Mouse (Mus musculus) brown adipose tissue, adult 24 weeks (tissue): ENCODE data around the gene Pik3c2b. TPM values are rescaled to one million over a fixed set of nuclear protein-coding genes. Genes with fewer than 3 reads are reported as not detected.
"Not testable (repeated sequence)": the region's sequence is repeated elsewhere in the genome, so short reads cannot be mapped to it uniquely, and the experiment has no call there.

ENCODE experiments used
- H3K27ac ChIP-seq: fragments of 200-500 bp; replicated peaks from 2 replicates; pipeline ENCODE4 v1.5.1; 2012; ENCODE audit warnings: low read depth, mild to moderate bottlenecking, low read length
- H3K4me1 ChIP-seq: fragments of 200-500 bp; 2 replicates; pipeline ENCODE4 v1.6.1; 2012; ENCODE audit warnings: low read length, mixed read lengths; ENCODE audit not compliant: control insufficient read depth, insufficient read depth, insufficient read length
- H3K4me3 ChIP-seq: fragments of 200-500 bp; 2 replicates; pipeline ENCODE4 v1.5.1; 2012; ENCODE audit warnings: low read depth, mild to moderate bottlenecking, low read length, moderate library complexity; ENCODE audit not compliant: insufficient read depth
- polyA plus RNA-seq: library from polyadenylated mRNA; stranded (reverse); fragments of >200 nt; gene quantifications from 2 replicates; pipeline ENCODE4 v1.2.4, GENCODE M21; 2012; ENCODE audit not compliant: missing spikeins, insufficient read depth, insufficient read length

Pik3c2b gene
- polyA plus RNA-seq, result 1.1 and 1.5 TPM in 2 replicates

DNA sequence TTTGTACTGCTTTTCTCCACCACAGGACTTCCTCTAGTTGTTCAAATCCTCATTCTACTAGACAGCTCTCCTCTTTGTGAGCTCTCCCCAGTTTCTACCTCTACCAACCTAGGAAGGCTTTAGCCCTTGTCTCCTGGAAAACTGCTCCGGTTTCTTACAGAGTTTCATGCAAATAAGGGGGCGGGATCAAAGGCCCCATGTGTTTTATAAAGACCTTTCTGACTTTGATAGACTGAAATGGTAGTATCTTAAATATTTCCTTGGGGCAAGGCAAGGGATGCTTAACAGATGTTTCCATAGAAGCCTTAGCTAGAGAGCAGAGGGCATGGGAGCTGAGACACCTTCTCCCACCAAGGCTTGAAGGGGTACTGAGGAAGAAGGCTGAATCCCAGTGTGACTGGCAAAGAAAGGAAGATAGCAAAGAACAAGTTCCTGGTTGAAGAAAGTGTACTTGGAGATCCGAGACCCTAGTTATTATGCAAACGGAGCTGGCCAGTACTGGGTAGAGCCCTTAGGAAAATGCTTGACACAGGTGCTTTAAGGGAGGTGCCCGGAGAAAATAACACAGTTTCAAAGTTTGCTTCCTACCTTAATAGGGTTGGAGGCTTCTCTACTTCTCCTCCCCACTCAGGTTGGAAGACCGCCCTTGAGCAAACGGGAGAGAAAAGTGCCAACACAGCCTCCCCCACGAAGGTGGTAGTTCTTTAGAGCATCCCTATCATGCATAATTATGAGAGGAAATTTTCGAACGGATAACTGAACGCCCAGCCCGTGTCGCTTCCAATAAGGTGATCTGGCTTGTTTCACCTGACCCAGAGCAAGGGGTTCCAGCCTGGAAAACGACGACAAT is at the start of gene Pik3c2b:
Gene Pik3c2b (plus strand): TSS at position 657 of the 850 bp plus-strand sequence.
- H3K4me1 ChIP-seq, result no peaks in the 10 kb centered on the region; the same call in 1 of the 2 replicates
- peak within 1 kb of the TSS; percentile 68 for H3K27ac ChIP-seq
- peak within 1 kb of the TSS; percentile 89 for H3K4me3 ChIP-seq

DNA sequence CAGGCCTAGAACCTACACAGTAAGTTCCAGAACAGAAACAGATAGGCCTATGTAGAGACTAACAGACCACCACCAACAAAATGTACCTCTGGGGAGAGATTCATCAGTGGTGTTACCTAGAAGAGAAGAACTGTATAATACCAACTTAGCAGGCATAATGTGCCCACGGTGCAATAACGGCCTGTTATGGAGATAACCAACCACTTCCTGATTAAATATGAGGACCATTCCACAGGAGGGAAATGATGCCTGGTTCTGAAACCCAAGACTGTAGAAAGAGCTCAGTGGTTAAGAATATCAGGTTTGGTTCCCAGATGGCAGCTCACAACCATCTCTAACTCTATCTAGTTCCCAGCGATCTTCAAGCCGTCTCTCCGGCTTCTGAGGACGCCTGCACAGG is 45.1 kb upstream of the Pik3c2b start:
- no peaks in the 10 kb centered on the region for H3K4me1 ChIP-seq
- H3K27ac ChIP-seq, result no peak overlapping the region
- no peak overlapping the region for H3K4me3 ChIP-seq

DNA sequence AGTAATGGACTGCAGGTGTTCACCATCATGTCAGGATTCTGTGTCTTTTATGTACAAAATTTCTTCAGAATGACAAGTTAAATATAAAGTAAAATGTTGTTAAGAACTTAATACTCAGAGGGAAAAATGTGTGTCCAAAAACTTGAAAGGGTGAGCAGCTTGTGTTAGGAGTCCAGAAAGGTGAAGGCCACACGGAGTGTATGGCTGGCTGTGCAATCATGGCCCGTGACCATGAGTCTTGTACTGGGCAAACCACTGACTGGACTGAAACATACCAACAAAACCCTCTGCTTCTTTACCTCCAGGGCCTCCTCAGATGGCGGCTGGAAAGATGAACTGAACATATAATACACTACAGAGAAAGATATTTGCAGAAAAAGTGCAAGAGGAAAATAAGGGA is 38.9 kb upstream of the Pik3c2b start:
- no peak overlapping the region for H3K27ac ChIP-seq

DNA sequence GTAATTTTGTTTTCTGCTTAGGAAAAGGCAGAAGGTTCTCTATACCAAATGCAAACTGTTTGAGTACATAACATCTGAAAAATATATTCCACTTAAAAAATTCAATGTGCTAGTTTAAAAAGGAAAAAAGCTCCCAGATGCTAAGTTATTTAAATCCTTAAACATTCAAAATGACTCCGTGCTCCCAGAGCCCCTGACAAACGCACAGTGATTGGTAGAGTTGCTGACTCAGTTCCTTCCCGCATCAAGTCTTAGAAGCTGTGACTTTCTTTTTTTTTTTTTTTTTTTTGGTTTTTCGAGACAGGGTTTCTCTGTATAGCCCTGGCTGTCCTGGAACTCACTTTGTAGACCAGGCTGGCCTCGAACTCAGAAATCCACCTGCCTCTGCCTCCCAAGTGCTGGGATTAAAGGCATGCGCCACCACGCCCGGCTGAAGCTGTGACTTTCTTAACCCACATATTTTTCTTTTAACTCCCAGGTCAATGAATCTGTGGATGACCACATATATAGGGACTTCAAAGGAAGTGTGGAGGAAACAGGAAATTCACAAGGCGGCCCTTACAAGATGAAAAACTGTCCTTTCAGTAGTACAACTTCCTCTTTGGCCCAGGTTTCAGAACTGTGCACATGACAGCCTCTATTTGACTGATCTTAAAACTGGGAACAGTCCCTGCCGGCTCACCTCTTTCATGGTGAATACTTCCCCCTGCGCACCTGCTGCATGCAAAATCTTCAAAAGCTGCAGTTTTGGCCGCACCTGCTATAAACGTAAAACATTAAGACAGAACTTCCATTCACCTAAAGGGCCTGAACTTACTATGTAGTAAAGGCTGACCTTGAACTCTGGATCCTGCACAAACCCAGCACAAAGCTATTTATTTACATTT is 33.3 kb upstream of the Pik3c2b start:
- Histone ChIP-seq H3K4me3 (no peak overlapping the region), H3K27ac (no peak overlapping the region), H3K4me1 (no peaks in the 10 kb centered on the region)

More for the DNA sequence above, 38.9 kb upstream of the Pik3c2b start:
- H3K4me3 ChIP-seq, result no peak overlapping the region
- H3K4me1 ChIP-seq, result no peaks in the 10 kb centered on the region

DNA sequence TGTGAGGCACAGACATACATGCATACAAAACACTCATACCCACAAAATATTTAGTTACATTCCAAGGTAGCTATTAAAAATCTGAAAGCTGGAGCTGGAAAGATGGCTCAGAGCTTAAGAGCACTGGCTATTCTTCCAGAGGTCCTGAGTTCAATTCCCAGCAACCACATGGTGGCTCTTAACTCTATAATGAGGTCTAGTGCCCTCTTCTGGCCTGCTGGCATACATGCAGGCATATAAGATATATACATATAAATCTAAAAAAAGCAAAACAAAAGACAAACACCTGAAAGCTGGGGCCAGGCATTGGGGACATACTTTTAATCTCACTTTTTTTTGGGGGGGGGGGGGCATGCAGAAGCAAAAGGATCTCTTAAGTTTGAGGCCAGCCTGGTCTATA is 32.1 kb upstream of the Pik3c2b start:
- H3K4me1 ChIP-seq, result no peaks in the 10 kb centered on the region
- H3K27ac ChIP-seq, result no peak overlapping the region
- H3K4me3 ChIP-seq, result no peak overlapping the region

DNA sequence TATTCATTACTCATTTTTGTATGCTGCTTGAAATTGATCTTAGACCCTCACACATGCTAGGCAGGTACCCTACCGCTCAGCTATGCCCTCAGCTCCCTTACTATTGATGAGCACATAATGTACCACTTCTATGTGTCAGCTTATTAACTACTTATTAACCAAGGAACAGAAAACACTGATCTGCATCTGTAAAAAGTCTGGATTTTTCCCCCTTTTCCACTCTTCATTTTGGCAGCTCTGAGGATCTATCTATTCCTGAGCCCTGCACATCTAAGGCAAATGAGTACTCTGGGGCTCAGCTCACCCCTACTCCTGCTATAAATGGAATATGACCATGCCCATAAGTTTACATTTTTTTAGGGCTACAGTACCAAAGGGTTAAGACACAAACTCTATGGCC is 31.3 kb upstream of the Pik3c2b start:
- Histone ChIP-seq H3K4me1 (no peaks in the 10 kb centered on the region), H3K4me3 (no peak overlapping the region), H3K27ac (no peak overlapping the region)

DNA sequence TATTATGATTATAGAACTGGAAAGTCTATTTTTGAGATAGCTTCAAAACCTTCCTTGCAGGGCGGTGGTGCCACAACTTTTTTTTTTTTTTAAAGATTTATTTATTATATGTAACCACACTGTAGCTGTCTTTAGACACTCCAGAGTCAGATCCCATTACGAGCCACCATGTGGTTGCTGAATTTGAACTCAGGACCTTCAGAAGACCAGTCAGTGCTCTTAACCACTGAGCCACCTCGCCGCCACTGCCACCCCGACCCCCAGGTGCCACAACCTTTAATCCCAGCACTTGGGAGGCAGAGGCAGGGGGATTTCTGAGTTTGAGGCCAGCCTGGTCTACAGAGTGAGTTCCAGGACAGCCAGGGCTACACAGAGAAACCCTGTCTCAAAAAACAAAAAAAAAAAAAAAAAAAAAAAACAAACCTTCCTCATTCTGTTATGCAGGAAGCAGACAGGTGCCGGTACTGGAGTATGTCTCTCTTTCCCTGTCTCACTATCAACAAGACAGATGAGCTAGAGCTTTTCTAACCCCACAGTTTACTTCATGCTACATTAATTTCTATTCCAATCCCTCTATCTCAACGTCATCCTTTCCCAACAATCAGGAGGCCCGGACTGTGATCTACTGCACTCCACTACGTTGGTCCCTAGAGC is 28.6 kb upstream of the Pik3c2b start:
- H3K4me3 ChIP-seq, result no peak overlapping the region
- no peak overlapping the region for H3K27ac ChIP-seq
- no peaks in the 10 kb centered on the region for H3K4me1 ChIP-seq

DNA sequence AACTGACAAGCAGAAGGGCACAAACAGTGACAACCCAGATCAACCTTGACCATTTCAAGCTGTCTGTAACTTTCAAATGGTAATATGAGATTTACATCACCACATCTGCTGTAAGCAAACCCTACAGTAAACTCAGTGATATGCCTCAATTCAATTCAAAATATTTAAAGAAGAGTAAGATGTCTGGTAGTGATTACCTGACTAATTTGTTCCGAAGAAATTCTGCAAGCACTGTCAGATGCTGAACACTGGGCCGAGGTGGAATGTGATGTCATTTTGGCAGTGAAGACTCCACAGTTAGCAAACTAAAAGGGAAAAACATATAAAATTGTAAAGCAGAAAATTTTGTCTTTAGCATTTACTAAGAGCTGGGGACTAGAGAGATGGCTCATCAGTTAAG is 26.9 kb upstream of the Pik3c2b start:
- no peaks in the 10 kb centered on the region for H3K4me1 ChIP-seq
- no peak overlapping the region for H3K4me3 ChIP-seq
- H3K27ac ChIP-seq, result no peak overlapping the region

DNA sequence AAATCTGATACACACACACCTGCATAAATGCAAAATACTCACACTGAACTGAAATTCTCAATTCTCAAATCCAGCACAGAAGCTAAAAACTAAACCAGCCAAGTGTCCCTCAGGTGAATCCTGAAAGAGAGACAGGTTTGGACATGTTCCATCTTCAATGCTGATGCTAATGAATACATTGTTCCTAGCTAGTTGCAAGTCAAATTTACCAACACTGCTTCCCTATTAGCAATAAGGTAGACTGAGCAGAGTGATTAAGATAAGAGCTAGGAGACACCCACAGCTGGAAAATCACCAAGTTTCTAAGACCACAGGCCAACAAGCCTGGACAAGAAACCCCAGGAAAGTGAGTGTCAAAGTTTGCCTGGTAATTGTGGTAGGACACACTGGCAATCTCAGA is 26.2 kb upstream of the Pik3c2b start:
- no peak overlapping the region for H3K4me3 ChIP-seq
- no peak overlapping the region for H3K27ac ChIP-seq
- H3K4me1 ChIP-seq, result no peaks in the 10 kb centered on the region

DNA sequence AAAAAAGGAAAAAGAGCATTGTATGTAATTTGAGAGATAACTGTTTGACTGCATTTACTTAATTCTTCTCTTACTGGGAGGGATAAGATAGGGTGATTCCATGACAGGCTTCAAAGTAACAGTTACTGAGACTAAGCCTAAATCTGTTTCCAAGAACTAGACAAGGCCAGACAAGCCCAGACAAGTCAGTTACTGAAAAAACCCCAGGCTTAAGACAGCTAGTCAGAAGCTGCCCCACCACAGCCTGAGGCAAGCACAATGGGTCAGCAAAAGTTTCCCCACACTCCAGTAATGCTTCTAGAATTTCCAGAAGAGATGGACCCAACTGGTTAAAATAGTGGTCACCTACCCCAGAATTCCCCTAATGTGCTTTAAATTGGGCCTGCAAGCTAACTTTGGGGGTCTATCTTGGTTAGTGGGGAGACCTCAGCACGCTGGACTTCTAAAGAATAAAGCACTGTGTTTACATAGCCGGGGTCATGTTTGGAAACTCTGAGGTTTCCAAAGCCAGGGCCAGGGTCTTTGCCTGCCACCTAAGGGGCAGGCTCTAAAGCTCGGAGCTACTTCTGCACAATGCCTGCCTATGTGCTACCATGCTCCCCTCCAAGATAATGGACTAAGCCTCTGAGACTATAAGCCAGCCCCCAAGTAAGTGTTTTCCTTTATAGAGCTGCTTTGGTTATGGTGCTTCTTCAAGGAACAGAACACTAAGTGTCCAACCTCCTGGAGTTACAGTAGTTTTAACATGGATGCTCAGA is 25.2 kb upstream of the Pik3c2b start:
- Histone ChIP-seq H3K4me3 (no peak overlapping the region), H3K4me1 (no peaks in the 10 kb centered on the region), H3K27ac (no peak overlapping the region)

DNA sequence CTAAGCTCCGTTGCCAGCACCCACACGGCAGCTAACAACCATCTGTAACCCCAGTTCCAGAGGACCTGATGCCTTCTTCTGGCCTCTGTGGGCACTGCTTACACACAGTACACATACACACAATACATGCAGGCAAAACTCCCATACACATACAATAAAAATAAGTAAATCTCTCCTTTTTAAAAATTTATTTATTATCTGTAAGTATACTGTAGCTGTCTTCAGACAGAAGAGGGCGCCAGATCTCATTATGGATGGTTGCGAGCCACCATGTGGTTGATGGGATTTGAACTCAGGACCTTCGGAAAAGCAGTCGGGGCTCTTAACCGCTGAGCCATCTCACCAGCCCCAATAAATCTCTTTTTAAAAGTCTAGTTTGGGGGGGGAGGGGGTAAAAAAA is 24.1 kb upstream of the Pik3c2b start:
- Histone ChIP-seq H3K27ac (no peak overlapping the region), H3K4me1 (no peaks in the 10 kb centered on the region), H3K4me3 (no peak overlapping the region)

DNA sequence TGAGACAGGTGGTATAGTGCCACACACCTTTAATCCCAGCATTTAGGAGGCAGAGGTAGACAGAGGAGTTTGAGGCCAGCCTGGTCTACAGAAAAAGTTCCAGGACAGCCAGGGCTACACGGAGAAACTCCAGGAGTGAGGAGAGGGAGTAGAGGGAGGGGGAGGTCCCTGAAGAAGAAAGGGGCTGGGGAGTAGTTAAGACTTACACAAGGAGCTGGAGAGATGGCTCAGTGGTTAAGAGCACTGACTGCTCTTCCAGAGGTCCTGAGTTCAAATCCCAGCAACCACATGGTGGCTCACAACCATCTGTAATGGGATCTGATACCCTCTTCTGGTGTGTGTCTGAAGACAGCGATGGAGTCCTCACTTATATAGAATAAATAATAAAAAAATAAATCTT is 23.5 kb upstream of the Pik3c2b start:
- not testable (repeated sequence) for H3K4me1 ChIP-seq, H3K27ac ChIP-seq, H3K4me3 ChIP-seq

DNA sequence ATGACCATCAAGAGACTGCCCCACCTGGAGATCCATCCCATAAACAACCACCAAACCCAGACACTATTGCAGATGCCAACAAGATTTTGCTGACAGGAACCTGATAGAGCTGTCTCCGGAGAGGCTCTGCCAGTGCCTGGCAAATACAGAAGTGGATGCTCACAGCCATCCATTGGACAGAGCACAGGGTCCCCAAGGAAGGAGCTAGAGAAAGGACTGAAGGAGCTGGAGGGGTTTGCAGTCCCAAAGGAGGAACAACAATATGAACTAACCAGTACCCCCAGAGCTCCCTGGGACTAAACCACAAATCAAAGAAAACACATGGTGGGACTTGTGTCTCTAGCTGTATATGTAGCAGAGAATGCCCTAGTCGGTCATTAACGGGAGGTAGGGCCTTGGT is 21.7 kb upstream of the Pik3c2b start:
- H3K27ac ChIP-seq, H3K4me3 ChIP-seq, H3K4me1 ChIP-seq: not testable (repeated sequence)

DNA sequence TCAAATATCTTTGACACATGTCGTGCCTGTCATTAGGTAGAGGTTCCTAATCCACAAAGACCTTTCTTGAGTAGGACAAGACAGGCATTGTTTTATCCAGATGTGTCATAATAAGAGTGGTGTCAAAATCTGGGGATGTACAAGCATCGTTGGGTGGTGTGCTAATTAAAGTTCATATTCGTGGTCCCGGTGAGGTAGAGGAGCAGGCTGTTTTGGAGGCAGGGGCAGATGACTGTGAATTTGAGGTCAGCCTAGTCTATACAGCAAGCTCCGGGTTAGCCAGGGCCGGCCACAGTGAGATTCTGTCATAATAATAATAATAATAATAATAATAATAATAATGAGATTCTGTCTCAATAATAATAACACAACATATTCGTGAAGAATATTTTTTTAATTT is 21.0 kb upstream of the Pik3c2b start:
- no peak overlapping the region for H3K27ac ChIP-seq
- no peaks in the 10 kb centered on the region for H3K4me1 ChIP-seq
- peak overlapping the region; percentile 97 for H3K4me3 ChIP-seq
